Mouse (Mus musculus) liver, embryonic 15.5 days (tissue): ENCODE results near the gene Lamc3. TPM values are rescaled to one million over a fixed set of nuclear protein-coding genes. Genes with fewer than 3 reads are reported as not detected.

ENCODE experiments used
- ATAC-seq: fragments of 200-750 bp; cut with Nextera tagmentation; 2 replicates; pipeline ENCODE4 v1.8.0; 2017; ENCODE audit warnings: moderate number of reproducible peaks, mild to moderate bottlenecking, moderate library complexity; ENCODE audit not compliant: insufficient read depth
- H3K27ac ChIP-seq: fragments of 300-500 bp; sonication (generic); replicated peaks from 2 replicates; pipeline ENCODE4 v1.5.1; 2015; ENCODE audit warnings: mild to moderate bottlenecking, inconsistent platforms
- H3K27me3 ChIP-seq: fragments of 300-500 bp; sonication (generic); 2 replicates; pipeline ENCODE4 v1.6.1; 2015; ENCODE audit warnings: mild to moderate bottlenecking, inconsistent platforms
- H3K36me3 ChIP-seq: fragments of 300-500 bp; sonication (generic); replicated peaks from 2 replicates; pipeline ENCODE4 v1.6.1; 2015; ENCODE audit warnings: moderate library complexity, mild to moderate bottlenecking, inconsistent platforms
- H3K4me1 ChIP-seq: fragments of 300-500 bp; sonication (generic); replicated peaks from 2 replicates; pipeline ENCODE4 v1.6.1; 2015; ENCODE audit warnings: inconsistent platforms
- H3K4me2 ChIP-seq: fragments of 300-500 bp; sonication (generic); 2 replicates; pipeline ENCODE4 v1.6.1; 2015; ENCODE audit warnings: moderate library complexity, mild to moderate bottlenecking, inconsistent platforms
- H3K4me3 ChIP-seq: fragments of 300-500 bp; sonication (generic); replicated peaks from 2 replicates; pipeline ENCODE4 v1.5.1; 2015; ENCODE audit warnings: mild to moderate bottlenecking, inconsistent platforms
- H3K9ac ChIP-seq: fragments of 300-500 bp; sonication (generic); 2 replicates; pipeline ENCODE4 v1.6.1; 2015; ENCODE audit warnings: moderate library complexity, mild to moderate bottlenecking, inconsistent platforms
- H3K9me3 ChIP-seq: fragments of 300-500 bp; sonication (generic); replicated peaks from 2 replicates; pipeline ENCODE4 v1.6.1; 2016; ENCODE audit warnings: inconsistent platforms
- WGBS: fragments of 180-500 bp; shearing (Covaris S2); methylation state at CpG from one replicate; pipeline ENCODE4 v1.1.7; 2015; ENCODE audit warnings: mixed read lengths; ENCODE audit not compliant: insufficient replicate concordance; 5-methylcytosine and 5-hydroxymethylcytosine counted together
- polyA plus RNA-seq: library from polyadenylated mRNA; unstranded; fragments of >200 nt; fragmentation: Nextera tagmentation; extraction: Ambion mirVana; gene quantifications from 2 replicates; pipeline ENCODE4 v1.2.1, GENCODE M21; 2015

Lamc3 gene
- 0.06 TPM in 1 of 2 replicates, not detected in the other for polyA plus RNA-seq

- Histone ChIP-seq H3K4me3 (no peak within 1 kb of the TSS), H3K9ac (no peak within 1 kb of the TSS), H3K27ac (no peak within 1 kb of the TSS), H3K36me3 (no peaks in the 10 kb centered on the region), H3K9me3 (no peaks in the 10 kb centered on the region), H3K27me3 (peaks cover 80% of the 10 kb centered on the region), H3K4me1 (0 out of 2 replicates have a peak, but pooled peaks cover 2% of the 10 kb centered on the region), H3K4me2 (peak within 1 kb of the TSS; percentile 35)
- peak; percentile 47; the same call in 1 of the 2 replicates for ATAC-seq
- WGBS, result 5% methylated on average over 26 of the region's 26 CpGs
Measured at GRCm38 (mm10) chr2:31887030-31887429, at the start of gene Lamc3. TSS of gene Lamc3 (plus strand) at chr2:31887291.

GRCm38 (mm10) chr2:31838868-31839267 is 48.2 kb upstream of the Lamc3 start:
- H3K9me3 ChIP-seq, result no peaks in the 10 kb centered on the region
- 44% methylated on average over 1 of the region's 1 CpGs for WGBS
- H3K27me3 ChIP-seq, result peaks cover 39% of the 10 kb centered on the region
- H3K36me3 ChIP-seq, result no peaks in the 10 kb centered on the region
- no peak overlapping the region for H3K9ac ChIP-seq
- H3K4me3 ChIP-seq, result no peak overlapping the region
- ATAC-seq, result no peak
- H3K4me2 ChIP-seq, result no peak overlapping the region
- H3K27ac ChIP-seq, result no peak overlapping the region
- H3K4me1 ChIP-seq, result no peaks in the 10 kb centered on the region

- WGBS, result 10% methylated on average over 10 of the region's 10 CpGs
- no peak overlapping the region for H3K27ac ChIP-seq
- no peak overlapping the region for H3K4me3 ChIP-seq
- H3K27me3 ChIP-seq, result peaks cover 78% of the 10 kb centered on the region
- ATAC-seq, result no peak
- H3K4me1 ChIP-seq, result peaks cover 16% of the 10 kb centered on the region
- H3K9me3 ChIP-seq, result no peaks in the 10 kb centered on the region
- H3K9ac ChIP-seq, result no peak overlapping the region
- no peak overlapping the region for H3K4me2 ChIP-seq
- no peaks in the 10 kb centered on the region for H3K36me3 ChIP-seq
Measured at GRCm38 (mm10) chr2:31844729-31845136, 42.4 kb upstream of the Lamc3 start.

- Histone ChIP-seq H3K27ac (no peak overlapping the region), H3K27me3 (peaks cover 72% of the 10 kb centered on the region), H3K9me3 (no peaks in the 10 kb centered on the region), H3K4me1 (peaks cover 20% of the 10 kb centered on the region), H3K4me3 (peak overlapping the region; percentile 40), H3K9ac (no peak overlapping the region), H3K36me3 (no peaks in the 10 kb centered on the region), H3K4me2 (peak overlapping the region; percentile 66)
- 2% methylated on average over 25 of the region's 26 CpGs for WGBS
- no peak for ATAC-seq
Measured at GRCm38 (mm10) chr2:31845512-31845895, 41.6 kb upstream of the Lamc3 start.

- H3K9ac ChIP-seq, result no peak within 1 kb of the TSS
- WGBS, result under 1% methylated on average over 86 of the region's 88 CpGs
- H3K9me3 ChIP-seq, result no peaks in the 10 kb centered on the region
- H3K4me2 ChIP-seq, result peak within 1 kb of the TSS; percentile 66
- no peak within 1 kb of the TSS for H3K27ac ChIP-seq
- no peaks in the 10 kb centered on the region for H3K36me3 ChIP-seq
- H3K4me3 ChIP-seq, result peak within 1 kb of the TSS; percentile 40
- ATAC-seq, result no peak
- peaks cover 20% of the 10 kb centered on the region for H3K4me1 ChIP-seq
- peaks cover 67% of the 10 kb centered on the region for H3K27me3 ChIP-seq
Measured at GRCm38 (mm10) chr2:31845896-31846691, 41.0 kb upstream of the Lamc3 start, which contains the start of gene Fibcd1. TSS of gene Fibcd1 (minus strand) at chr2:31846005.

- Histone ChIP-seq H3K27me3 (peaks cover 60% of the 10 kb centered on the region), H3K36me3 (no peaks in the 10 kb centered on the region), H3K9ac (no peak overlapping the region), H3K27ac (no peak overlapping the region), H3K9me3 (no peaks in the 10 kb centered on the region), H3K4me2 (peak overlapping the region; percentile 66), H3K4me1 (peaks cover 20% of the 10 kb centered on the region), H3K4me3 (peak overlapping the region; percentile 40)
- ATAC-seq, result no peak
- 3% methylated on average over 35 of the region's 35 CpGs for WGBS
Measured at GRCm38 (mm10) chr2:31846692-31847660, 40.1 kb upstream of the Lamc3 start.

- H3K27ac ChIP-seq, result no peak overlapping the region
- H3K27me3 ChIP-seq, result peaks cover 53% of the 10 kb centered on the region
- peak; percentile 53 for ATAC-seq
- no peak overlapping the region for H3K4me3 ChIP-seq
- WGBS, result 14% methylated on average over 6 of the region's 6 CpGs
- H3K4me2 ChIP-seq, result no peak overlapping the region
- H3K9ac ChIP-seq, result no peak overlapping the region
- no peaks in the 10 kb centered on the region for H3K9me3 ChIP-seq
- peaks cover 20% of the 10 kb centered on the region for H3K4me1 ChIP-seq
- H3K36me3 ChIP-seq, result no peaks in the 10 kb centered on the region
Measured at GRCm38 (mm10) chr2:31847908-31848307, 39.2 kb upstream of the Lamc3 start.

- Histone ChIP-seq H3K9me3 (no peaks in the 10 kb centered on the region), H3K4me1 (peaks cover 31% of the 10 kb centered on the region), H3K27ac (no peak overlapping the region), H3K36me3 (no peaks in the 10 kb centered on the region), H3K4me2 (no peak overlapping the region), H3K4me3 (no peak overlapping the region), H3K27me3 (peaks cover 31% of the 10 kb centered on the region), H3K9ac (no peak overlapping the region)
- 59% methylated on average over 12 of the region's 12 CpGs for WGBS
- no peak for ATAC-seq
Measured at GRCm38 (mm10) chr2:31850141-31850540, 37.0 kb upstream of the Lamc3 start.

- H3K4me1 ChIP-seq, result peaks cover 18% of the 10 kb centered on the region
- H3K4me3 ChIP-seq, result no peak overlapping the region
- no peak overlapping the region for H3K27ac ChIP-seq
- H3K9me3 ChIP-seq, result no peaks in the 10 kb centered on the region
- no peak overlapping the region for H3K9ac ChIP-seq
- H3K27me3 ChIP-seq, result peaks cover 12% of the 10 kb centered on the region
- no peak overlapping the region for H3K4me2 ChIP-seq
- 0 out of 2 replicates have a peak, but pooled peaks have one; percentile 38 for ATAC-seq
- H3K36me3 ChIP-seq, result no peaks in the 10 kb centered on the region
- WGBS, result 49% methylated on average over 8 of the region's 8 CpGs
Measured at GRCm38 (mm10) chr2:31855991-31856390, 31.1 kb upstream of the Lamc3 start.

GRCm38 (mm10) chr2:31857180-31857579 is 29.9 kb upstream of the Lamc3 start:
- H3K4me1 ChIP-seq, result peaks cover 18% of the 10 kb centered on the region
- H3K4me2 ChIP-seq, result no peak overlapping the region
- no peak overlapping the region for H3K9ac ChIP-seq
- no peak overlapping the region for H3K27ac ChIP-seq
- WGBS, result 63% methylated on average over 6 of the region's 6 CpGs
- H3K9me3 ChIP-seq, result no peaks in the 10 kb centered on the region
- H3K27me3 ChIP-seq, result peaks cover 12% of the 10 kb centered on the region
- H3K36me3 ChIP-seq, result no peaks in the 10 kb centered on the region
- no peak for ATAC-seq
- no peak overlapping the region for H3K4me3 ChIP-seq

- H3K9ac ChIP-seq, result no peak overlapping the region
- no peak overlapping the region for H3K27ac ChIP-seq
- H3K4me3 ChIP-seq, result no peak overlapping the region
- 45% methylated on average over 12 of the region's 12 CpGs for WGBS
- H3K36me3 ChIP-seq, result no peaks in the 10 kb centered on the region
- peaks cover 18% of the 10 kb centered on the region for H3K4me1 ChIP-seq
- ATAC-seq, result no peak
- H3K4me2 ChIP-seq, result no peak overlapping the region
- H3K27me3 ChIP-seq, result peaks cover 12% of the 10 kb centered on the region
- no peaks in the 10 kb centered on the region for H3K9me3 ChIP-seq
Measured at GRCm38 (mm10) chr2:31858500-31858899, 28.6 kb upstream of the Lamc3 start.
